Mouse (Mus musculus): ENCODE data around the gene Hist1h2ah. TPM values are rescaled to one million over a fixed set of nuclear protein-coding genes. Genes with fewer than 3 reads are reported as not detected.

The Hist1h2ah gene
- total and polyA plus RNA-seq, 3 experiments, result 2.3 to 628 (median 8.1) TPM

GRCm38 (mm10) chr13:21992550-21992949 is 42.8 kb downstream of the Hist1h2ah start:
- dilution Hi-C loops (cut with MboI; ENCODE audit: extremely low pct_ligation_motif_present, extremely low pct_unique_long_range_greater_than_20kb, low sequenced_read_pairs), result no loop called here
- Histone ChIP-seq H3K4me2 (ENCODE audit: insufficient read depth, low read depth, poor library complexity, severe bottlenecking) (no peak overlapping the region), H3K4me3 (replicated peaks in 1 of 3; ENCODE audit: low read depth in 2 of 3, low read length in 2 of 3, poor library complexity in 1 of 3) (no peak overlapping the region), H3K27me3 (replicated peaks) (peaks cover 7% of the 10 kb centered on the region), H3K9ac (ENCODE audit: insufficient read depth, low read depth) (no peak overlapping the region), H3K4me1 (ENCODE audit: control insufficient read depth in 1 of 2, insufficient read depth in 2 of 2) (peaks cover 3 to 9% of the 10 kb centered on the region in 2 experiments), H3K9me3 (replicated peaks; ENCODE audit: low read length) (peaks cover 8% of the 10 kb centered on the region), H3K27ac (ENCODE audit: insufficient read depth, low read depth) (no peak overlapping the region), H3K36me3 (replicated peaks in 1 of 2; ENCODE audit: control insufficient read depth in 1 of 2, insufficient read depth in 1 of 2, low read length in 1 of 2) (no peaks in the 10 kb centered on the region), H3K79me2 (replicated peaks; ENCODE audit: control insufficient read depth, extremely low read depth, insufficient read depth, poor library complexity, severe bottlenecking) (no peaks in the 10 kb centered on the region)
- in situ Hi-C loops (cut with MboI; ENCODE audit: low pct_ligation_motif_present, low pct_unique_long_range_greater_than_20kb, low sequenced_read_pairs), result no loop called here
- no peak for DNase-seq (ENCODE audit: extremely low read depth)
- TF ChIP-seq ETS1 (conservative IDR thresholded peaks at IDR 0.05; ENCODE audit: low read depth, low read length), result no peak
- no peak for TF ChIP-seq TCF12 (IDR thresholded peaks at IDR 0.05; ENCODE audit: low read depth, low read length)
- no peak for TF ChIP-seq JUN (IDR thresholded peaks at IDR 0.05; ENCODE audit: insufficient read depth, low read depth, low read length)
- no peak for TF ChIP-seq ZNF384 (IDR thresholded peaks at IDR 0.05; ENCODE audit: low read depth, low read length)
- no peak for TF ChIP-seq MAZ (IDR thresholded peaks at IDR 0.05; ENCODE audit: low read depth, low read length)
- no peak for TF ChIP-seq MEF2A (IDR thresholded peaks at IDR 0.05; ENCODE audit: borderline replicate concordance, low read depth, low read length)
- no peak for TF ChIP-seq SIN3A (IDR thresholded peaks at IDR 0.05; ENCODE audit: low read length)
- no peak for TF ChIP-seq NRF1 (IDR thresholded peaks at IDR 0.05; ENCODE audit: low read depth, low read length)
- TF ChIP-seq UBTF (IDR thresholded peaks at IDR 0.05; ENCODE audit: low read depth, low read length), result no peak
- no peak for TF ChIP-seq USF1 (IDR thresholded peaks at IDR 0.05; ENCODE audit: low read depth, low read length)
- no peak for TF ChIP-seq EP300 (IDR thresholded peaks at IDR 0.05; ENCODE audit: low read length)
- no peak for TF ChIP-seq ZMIZ1 (IDR thresholded peaks at IDR 0.05; ENCODE audit: low read depth, low read length)
- no peak for TF ChIP-seq BHLHE40 (IDR thresholded peaks at IDR 0.05; ENCODE audit: low read depth, low read length)
- TF ChIP-seq GABPA (IDR thresholded peaks at IDR 0.05; ENCODE audit: insufficient replicate concordance, low read depth, low read length), result no peak
- TF ChIP-seq POLR2AphosphoS2 (IDR thresholded peaks at IDR 0.05; ENCODE audit: low read depth, low read length), result no peak
- TF ChIP-seq RAD21 (IDR thresholded peaks at IDR 0.05; ENCODE audit: low read depth, low read length), result no peak
- TF ChIP-seq HCFC1 (IDR thresholded peaks at IDR 0.05; ENCODE audit: low read depth, low read length), result no peak
- no peak for TF ChIP-seq NELFE (IDR thresholded peaks at IDR 0.05; ENCODE audit: low read depth, low read length)
- TF ChIP-seq RCOR1 (conservative IDR thresholded peaks at IDR 0.05; ENCODE audit: low read depth, low read length), result no peak

Other genes with a start within 250 kb of the Hist1h2ah start
Only the 20 nearest of the 22 such genes appear.
- 1,881 and 2,257 TPM in 2 replicates for gene Hist1h2bq, start 225.4 kb downstream of the Hist1h2ah start, total RNA-seq (2012; rRNA removed)
- gene Hist1h2bq, start 225.4 kb downstream of the Hist1h2ah start, total RNA-seq (2014; rRNA removed), result 17.1 and 32.4 TPM in 2 replicates
- gene Hist1h2bq, start 225.4 kb downstream of the Hist1h2ah start, polyA plus RNA-seq (2012; ENCODE audit: insufficient read length, low read depth), result 4.1 and 4.3 TPM in 2 replicates
- not detected in 2 replicates for gene Hist1h2ao, start 225.1 kb downstream of the Hist1h2ah start, total RNA-seq (2012; rRNA removed)
- not detected in 2 replicates for gene Hist1h2ao, start 225.1 kb downstream of the Hist1h2ah start, total RNA-seq (2014; rRNA removed)
- gene Hist1h2ao, start 225.1 kb downstream of the Hist1h2ah start, polyA plus RNA-seq (2012; ENCODE audit: insufficient read length, low read depth), result 354 and 693 TPM in 2 replicates
- gene Hist1h4m, start 223.8 kb downstream of the Hist1h2ah start, total RNA-seq (2012; rRNA removed), result 18.2 and 20.8 TPM in 2 replicates
- gene Hist1h4m, start 223.8 kb downstream of the Hist1h2ah start, total RNA-seq (2014; rRNA removed), result 1.6 TPM in 1 of 2 replicates, not detected in the other
- 0.70 and 12.8 TPM in 2 replicates for gene Hist1h4m, start 223.8 kb downstream of the Hist1h2ah start, polyA plus RNA-seq (2012; ENCODE audit: insufficient read length, low read depth)
- gene Hist1h4n, start 203.4 kb downstream of the Hist1h2ah start, total RNA-seq (2012; rRNA removed), result 4,939 and 5,322 TPM in 2 replicates
- gene Hist1h4n, start 203.4 kb downstream of the Hist1h2ah start, total RNA-seq (2014; rRNA removed), result 90.5 and 152 TPM in 2 replicates
- gene Hist1h4n, start 203.4 kb downstream of the Hist1h2ah start, polyA plus RNA-seq (2012; ENCODE audit: insufficient read length, low read depth), result 6.4 TPM in 1 of 2 replicates, not detected in the other
- gene Hist1h2ap, start 202.1 kb downstream of the Hist1h2ah start, total RNA-seq (2012; rRNA removed), result 2,938 and 2,951 TPM in 2 replicates
- gene Hist1h2ap, start 202.1 kb downstream of the Hist1h2ah start, total RNA-seq (2014; rRNA removed), result 50.8 and 66.8 TPM in 2 replicates
- 383 and 447 TPM in 2 replicates for gene Hist1h2ap, start 202.1 kb downstream of the Hist1h2ah start, polyA plus RNA-seq (2012; ENCODE audit: insufficient read length, low read depth)
- 1,633 and 2,083 TPM in 2 replicates for gene Hist1h2br, start 201.8 kb downstream of the Hist1h2ah start, total RNA-seq (2012; rRNA removed)
- gene Hist1h2br, start 201.8 kb downstream of the Hist1h2ah start, total RNA-seq (2014; rRNA removed), result 9.4 and 19.7 TPM in 2 replicates
- gene Hist1h2br, start 201.8 kb downstream of the Hist1h2ah start, polyA plus RNA-seq (2012; ENCODE audit: insufficient read length, low read depth), result 4.1 and 4.2 TPM in 2 replicates
- gene Zfp184, start 90.5 kb downstream of the Hist1h2ah start, total RNA-seq (2012; rRNA removed), result 2.3 and 3.1 TPM in 2 replicates
- gene Zfp184, start 90.5 kb downstream of the Hist1h2ah start, total RNA-seq (2014; rRNA removed), result 2.0 and 3.3 TPM in 2 replicates
- 0.79 and 0.80 TPM in 2 replicates for gene Zfp184, start 90.5 kb downstream of the Hist1h2ah start, polyA plus RNA-seq (2012; ENCODE audit: insufficient read length, low read depth)
- gene Pom121l2, start 54.4 kb downstream of the Hist1h2ah start, total RNA-seq (2012; rRNA removed), result not detected in 2 replicates
- gene Pom121l2, start 54.4 kb downstream of the Hist1h2ah start, total RNA-seq (2014; rRNA removed), result not detected in 2 replicates
- not detected in 2 replicates for gene Pom121l2, start 54.4 kb downstream of the Hist1h2ah start, polyA plus RNA-seq (2012; ENCODE audit: insufficient read length, low read depth)
- 0.38 and 0.47 TPM in 2 replicates for gene Prss16, start 25.8 kb downstream of the Hist1h2ah start, total RNA-seq (2012; rRNA removed)
- 0.69 and 1.4 TPM in 2 replicates for gene Prss16, start 25.8 kb downstream of the Hist1h2ah start, total RNA-seq (2014; rRNA removed)
- 0.36 and 0.44 TPM in 2 replicates for gene Prss16, start 25.8 kb downstream of the Hist1h2ah start, polyA plus RNA-seq (2012; ENCODE audit: insufficient read length, low read depth)
- gene Hist1h2bk, start 302 bp upstream of the Hist1h2ah start, total RNA-seq (2012; rRNA removed), result 2,586 and 2,636 TPM in 2 replicates
- gene Hist1h2bk, start 302 bp upstream of the Hist1h2ah start, total RNA-seq (2014; rRNA removed), result 38.2 and 47.2 TPM in 2 replicates
- gene Hist1h2bk, start 302 bp upstream of the Hist1h2ah start, polyA plus RNA-seq (2012; ENCODE audit: insufficient read length, low read depth), result 3.7 and 8.1 TPM in 2 replicates
- 768 and 812 TPM in 2 replicates for gene Hist1h4i, start 5.8 kb upstream of the Hist1h2ah start, total RNA-seq (2012; rRNA removed)
- gene Hist1h4i, start 5.8 kb upstream of the Hist1h2ah start, total RNA-seq (2014; rRNA removed), result 29.9 and 35.7 TPM in 2 replicates
- gene Hist1h4i, start 5.8 kb upstream of the Hist1h2ah start, polyA plus RNA-seq (2012; ENCODE audit: insufficient read length, low read depth), result 6.4 TPM in 2 replicates
- gene Hist1h2ag, start 7.4 kb upstream of the Hist1h2ah start, total RNA-seq (2012; rRNA removed), result 576 and 708 TPM in 2 replicates
- 21.8 and 22.0 TPM in 2 replicates for gene Hist1h2ag, start 7.4 kb upstream of the Hist1h2ah start, total RNA-seq (2014; rRNA removed)
- gene Hist1h2ag, start 7.4 kb upstream of the Hist1h2ah start, polyA plus RNA-seq (2012; ENCODE audit: insufficient read length, low read depth), result 7.3 and 13.0 TPM in 2 replicates
- 1,723 and 1,790 TPM in 2 replicates for gene Hist1h2bj, start 7.6 kb upstream of the Hist1h2ah start, total RNA-seq (2012; rRNA removed)
- 23.2 and 23.8 TPM in 2 replicates for gene Hist1h2bj, start 7.6 kb upstream of the Hist1h2ah start, total RNA-seq (2014; rRNA removed)
- 0.72 and 2.5 TPM in 2 replicates for gene Hist1h2bj, start 7.6 kb upstream of the Hist1h2ah start, polyA plus RNA-seq (2012; ENCODE audit: insufficient read length, low read depth)
- gene Vmn1r188, start 48.9 kb upstream of the Hist1h2ah start, total RNA-seq (2012; rRNA removed), result not detected in 2 replicates
- not detected in 2 replicates for gene Vmn1r188, start 48.9 kb upstream of the Hist1h2ah start, total RNA-seq (2014; rRNA removed)
- gene Vmn1r188, start 48.9 kb upstream of the Hist1h2ah start, polyA plus RNA-seq (2012; ENCODE audit: insufficient read length, low read depth), result not detected in 2 replicates
- gene Vmn1r189, start 70.3 kb upstream of the Hist1h2ah start, total RNA-seq (2012; rRNA removed), result not detected in 2 replicates
- not detected in 2 replicates for gene Vmn1r189, start 70.3 kb upstream of the Hist1h2ah start, total RNA-seq (2014; rRNA removed)
- gene Vmn1r189, start 70.3 kb upstream of the Hist1h2ah start, polyA plus RNA-seq (2012; ENCODE audit: insufficient read length, low read depth), result not detected in 2 replicates
- gene Vmn1r191, start 148.4 kb upstream of the Hist1h2ah start, total RNA-seq (2012; rRNA removed), result not detected in 2 replicates
- not detected in 2 replicates for gene Vmn1r191, start 148.4 kb upstream of the Hist1h2ah start, total RNA-seq (2014; rRNA removed)
- gene Vmn1r191, start 148.4 kb upstream of the Hist1h2ah start, polyA plus RNA-seq (2012; ENCODE audit: insufficient read length, low read depth), result not detected in 2 replicates
- not detected in 2 replicates for gene Vmn1r192, start 155.6 kb upstream of the Hist1h2ah start, total RNA-seq (2012; rRNA removed)
- not detected in 2 replicates for gene Vmn1r192, start 155.6 kb upstream of the Hist1h2ah start, total RNA-seq (2014; rRNA removed)
- not detected in 2 replicates for gene Vmn1r192, start 155.6 kb upstream of the Hist1h2ah start, polyA plus RNA-seq (2012; ENCODE audit: insufficient read length, low read depth)
- gene Vmn1r193, start 187.6 kb upstream of the Hist1h2ah start, total RNA-seq (2012; rRNA removed), result not detected in 2 replicates
- gene Vmn1r193, start 187.6 kb upstream of the Hist1h2ah start, total RNA-seq (2014; rRNA removed), result not detected in 2 replicates
- gene Vmn1r193, start 187.6 kb upstream of the Hist1h2ah start, polyA plus RNA-seq (2012; ENCODE audit: insufficient read length, low read depth), result not detected in 2 replicates
- gene Vmn1r194, start 208.6 kb upstream of the Hist1h2ah start, total RNA-seq (2012; rRNA removed), result not detected in 2 replicates
- not detected in 2 replicates for gene Vmn1r194, start 208.6 kb upstream of the Hist1h2ah start, total RNA-seq (2014; rRNA removed)
- not detected in 2 replicates for gene Vmn1r194, start 208.6 kb upstream of the Hist1h2ah start, polyA plus RNA-seq (2012; ENCODE audit: insufficient read length, low read depth)
- not detected in 2 replicates for gene Vmn1r195, start 235.0 kb upstream of the Hist1h2ah start, total RNA-seq (2012; rRNA removed)
- gene Vmn1r195, start 235.0 kb upstream of the Hist1h2ah start, total RNA-seq (2014; rRNA removed), result not detected in 2 replicates
- gene Vmn1r195, start 235.0 kb upstream of the Hist1h2ah start, polyA plus RNA-seq (2012; ENCODE audit: insufficient read length, low read depth), result not detected in 2 replicates